Mouse (Mus musculus): ENCODE results near the gene Eng. TPM values are rescaled to one million over a fixed set of nuclear protein-coding genes. Genes with fewer than 3 reads are reported as not detected.

Gene Eng
- polyA plus RNA-seq, 1 experiment from 2014 or later = 33.0 TPM

DNA sequence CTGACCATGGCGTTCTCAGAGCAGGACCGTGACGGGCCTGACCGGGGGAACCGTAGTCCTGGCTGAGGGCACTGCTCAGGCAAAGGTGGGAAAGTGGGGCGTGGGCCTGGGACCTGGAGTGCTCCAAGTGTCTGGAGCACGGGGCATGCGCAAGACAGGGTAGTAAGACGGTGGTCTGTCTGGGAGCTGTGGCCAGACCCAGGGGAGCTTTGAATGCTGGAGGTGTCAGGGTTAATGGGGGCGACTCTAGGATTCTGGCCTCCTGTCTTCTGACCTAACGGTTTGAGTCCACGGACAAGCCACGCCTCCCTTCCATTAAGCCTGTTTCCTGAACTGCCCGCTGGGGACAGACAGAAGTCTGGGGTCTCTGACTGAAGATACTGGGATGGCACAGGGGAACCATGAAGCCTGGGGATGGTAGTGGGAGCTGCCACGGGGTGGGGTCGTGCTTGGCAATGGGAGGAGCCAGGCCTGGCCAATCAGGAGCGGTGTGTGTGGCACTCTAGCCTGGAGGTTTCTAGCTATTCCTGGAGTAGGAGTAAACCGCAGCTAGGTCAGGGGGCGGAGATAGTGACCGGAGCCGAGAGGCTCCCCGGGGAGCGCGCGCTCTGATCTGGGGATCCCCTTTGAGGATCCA is 38.1 kb upstream of the Eng start:
- H3K4me1 ChIP-seq = peaks cover 24% of the 10 kb centered on the region
- no peaks in the 10 kb centered on the region for H3K27me3 ChIP-seq (replicated peaks)
- H3K27ac ChIP-seq = no peak overlapping the region
- H3K9ac ChIP-seq = no peak overlapping the region
- H3K9me3 ChIP-seq = no peaks in the 10 kb centered on the region
- ATAC-seq (ENCODE audit: low FRiP score, low read depth) = 0 out of 2 replicates have a peak, but pooled peaks have one; percentile 27
- WGBS = 9% methylated on average over 25 of the region's 25 CpGs
- no peaks in the 10 kb centered on the region for H3K36me3 ChIP-seq
- H3K4me3 ChIP-seq = no peak overlapping the region
- peak overlapping the region; percentile 92 for H3K4me2 ChIP-seq (replicated peaks)

DNA sequence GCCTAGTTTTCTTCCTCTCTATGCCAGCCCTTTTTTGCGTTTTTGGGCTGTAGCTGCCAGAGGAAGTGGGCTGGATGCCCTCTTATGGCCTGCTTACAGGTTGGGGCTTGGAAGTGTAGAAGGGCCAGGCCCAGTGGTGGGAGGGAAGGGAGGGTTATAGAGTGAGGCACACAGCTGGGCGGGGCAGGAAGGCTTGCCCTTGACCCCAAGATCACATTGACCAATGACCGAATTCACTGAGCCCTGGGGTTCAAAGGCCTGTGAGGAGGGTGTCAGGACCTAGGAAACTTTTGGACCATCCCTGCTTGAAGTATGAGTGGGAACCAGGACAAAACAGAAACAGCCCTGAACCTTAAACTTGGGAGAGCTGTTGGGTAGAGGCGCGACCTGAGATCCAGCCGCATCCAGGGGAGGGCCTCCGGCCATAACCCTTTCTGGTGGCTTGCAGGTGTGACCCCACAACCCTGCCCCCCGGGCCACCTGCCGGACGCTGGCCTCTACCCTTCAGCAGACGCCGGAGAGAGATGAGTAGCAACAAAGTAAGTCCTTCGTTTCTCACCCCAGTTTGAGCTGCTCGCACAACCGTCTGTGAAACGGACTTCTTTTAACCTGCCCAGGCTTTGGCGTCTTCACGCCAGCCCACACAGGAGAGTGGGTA is 37.5 kb upstream of the Eng start:
- WGBS = 33% methylated on average over 18 of the region's 18 CpGs
- Histone ChIP-seq H3K27me3 (replicated peaks) (no peaks in the 10 kb centered on the region), H3K4me1 (peaks cover 24% of the 10 kb centered on the region), H3K36me3 (no peaks in the 10 kb centered on the region), H3K27ac (no peak overlapping the region), H3K9ac (no peak overlapping the region), H3K9me3 (no peaks in the 10 kb centered on the region), H3K4me3 (no peak overlapping the region), H3K4me2 (replicated peaks) (peak overlapping the region; percentile 92)
- no peak for ATAC-seq (ENCODE audit: low FRiP score, low read depth)

DNA sequence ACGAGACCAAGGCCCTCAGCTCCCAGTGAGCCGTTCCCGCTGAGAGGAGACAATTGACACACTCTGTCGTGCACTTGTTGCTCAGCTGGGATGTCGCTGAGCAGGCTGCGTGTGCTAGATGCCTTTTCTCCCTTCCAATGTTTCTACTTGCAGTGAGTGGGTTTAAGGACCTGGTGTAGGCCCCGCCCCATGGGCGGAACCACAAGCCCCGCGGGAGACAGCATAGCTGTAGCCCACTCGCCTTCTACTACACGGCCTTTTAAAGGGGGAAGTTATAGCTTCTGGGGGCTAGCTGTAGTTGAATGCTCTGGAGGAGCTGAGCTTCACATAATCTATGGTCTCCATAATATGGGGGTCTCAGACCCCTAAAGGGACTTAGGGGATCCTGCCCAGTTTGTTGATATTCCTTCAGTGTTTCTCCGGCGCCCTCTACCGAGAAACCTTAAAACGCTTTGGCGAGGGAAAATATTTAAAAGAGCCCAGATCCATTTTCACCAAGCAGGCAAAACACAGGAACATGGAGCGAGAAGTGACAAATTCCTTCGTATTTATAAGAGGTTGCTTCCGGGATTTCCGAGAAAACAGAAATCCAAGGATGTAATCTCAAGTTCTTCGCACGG is 35.7 kb upstream of the Eng start:
- peak overlapping the region; percentile 54 for H3K4me2 ChIP-seq (replicated peaks)
- no peak overlapping the region for H3K9ac ChIP-seq

DNA sequence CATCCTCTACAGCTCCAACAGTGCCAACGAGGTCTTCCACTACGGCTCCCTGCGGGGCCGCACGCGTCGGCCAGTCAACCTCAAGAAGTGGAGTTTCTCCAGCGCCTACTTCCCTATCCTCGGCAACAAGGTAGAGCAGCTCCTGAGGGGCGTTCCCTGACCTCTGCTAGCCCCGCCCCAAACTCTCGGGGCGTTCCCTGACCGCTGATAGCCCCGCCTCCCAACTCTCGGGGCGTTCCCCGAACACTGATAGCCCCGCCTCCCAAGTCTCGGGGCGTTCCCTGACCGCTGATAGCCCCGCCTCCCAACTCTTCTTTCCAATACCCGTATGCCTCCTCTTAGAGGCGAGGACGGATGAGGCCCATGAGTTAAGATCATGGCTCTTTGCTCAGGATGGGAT is 34.1 kb upstream of the Eng start:
- Histone ChIP-seq H3K9me3 (no peaks in the 10 kb centered on the region), H3K4me1 (peaks cover 21% of the 10 kb centered on the region)
- 59% methylated on average over 26 of the region's 26 CpGs for WGBS

More for the DNA sequence above, 35.7 kb upstream of the Eng start:
- Histone ChIP-seq H3K9me3 (no peaks in the 10 kb centered on the region), H3K27me3 (replicated peaks) (no peaks in the 10 kb centered on the region), H3K36me3 (peaks cover 6% of the 10 kb centered on the region; the same call in 1 of the 2 replicates), H3K27ac (no peak overlapping the region), H3K4me3 (no peak overlapping the region), H3K4me1 (peaks cover 24% of the 10 kb centered on the region)
- ATAC-seq (ENCODE audit: low FRiP score, low read depth) = no peak
- WGBS = 19% methylated on average over 23 of the region's 23 CpGs

DNA sequence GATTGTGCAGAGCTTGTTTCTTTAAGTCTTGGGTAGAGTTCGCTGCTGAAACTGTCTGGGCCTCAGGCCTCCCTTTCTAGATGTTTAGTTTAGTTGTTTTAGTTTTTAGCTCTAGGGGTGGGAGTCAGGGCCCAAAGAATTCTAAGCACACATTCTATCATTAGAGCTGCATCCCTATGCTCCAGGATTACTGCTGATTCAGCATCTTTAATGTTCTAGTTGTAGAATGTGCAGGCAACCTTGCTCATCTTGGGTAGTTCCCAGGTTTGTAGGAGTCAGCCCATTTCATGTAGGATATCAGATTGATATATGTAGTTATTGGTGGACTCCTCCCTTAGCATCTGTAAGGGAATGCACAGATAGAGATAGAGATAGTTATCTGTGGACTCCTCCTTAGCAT is 29.3 kb upstream of the Eng start:
- Histone ChIP-seq H3K27ac (no peak overlapping the region), H3K9ac (no peak overlapping the region), H3K27me3 (replicated peaks) (no peaks in the 10 kb centered on the region), H3K4me1 (peaks cover 32% of the 10 kb centered on the region), H3K36me3 (peaks cover 6% of the 10 kb centered on the region), H3K9me3 (no peaks in the 10 kb centered on the region), H3K4me3 (no peak overlapping the region), H3K4me2 (replicated peaks) (no peak overlapping the region)
- ATAC-seq (ENCODE audit: low FRiP score, low read depth) = no peak
- WGBS = 97% methylated on average over 1 of the region's 1 CpGs

More for the DNA sequence above, 34.1 kb upstream of the Eng start:
- H3K27me3 ChIP-seq (replicated peaks) = no peaks in the 10 kb centered on the region
- no peak overlapping the region for H3K4me2 ChIP-seq (replicated peaks)
- H3K9ac ChIP-seq = no peak overlapping the region
- no peak overlapping the region for H3K4me3 ChIP-seq
- peaks cover 6% of the 10 kb centered on the region for H3K36me3 ChIP-seq
- H3K27ac ChIP-seq = no peak overlapping the region
- ATAC-seq (ENCODE audit: low FRiP score, low read depth) = no peak

DNA sequence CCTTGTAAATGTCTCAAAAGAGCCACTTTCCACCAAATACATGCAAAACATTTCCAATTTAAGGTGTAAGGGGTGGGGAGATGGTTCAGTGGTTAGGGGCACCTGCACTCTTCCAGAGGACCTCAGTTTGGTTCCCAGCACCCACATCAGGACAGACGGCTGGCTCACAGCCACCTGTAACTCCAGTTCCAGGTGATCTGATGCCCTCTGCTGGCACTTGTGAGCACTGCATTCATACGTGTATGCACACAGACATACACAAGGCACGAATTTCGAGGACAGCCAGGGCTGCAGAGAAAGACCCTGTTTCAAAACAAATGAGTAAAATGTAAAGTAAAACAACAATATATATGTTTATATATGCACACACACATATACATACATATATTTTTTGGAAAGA is 28.8 kb upstream of the Eng start:
- Histone ChIP-seq H3K9ac (no peak overlapping the region), H3K4me2 (replicated peaks) (no peak overlapping the region), H3K4me3 (no peak overlapping the region), H3K36me3 (peaks cover 6% of the 10 kb centered on the region), H3K9me3 (no peaks in the 10 kb centered on the region), H3K4me1 (peaks cover 32% of the 10 kb centered on the region), H3K27ac (no peak overlapping the region), H3K27me3 (replicated peaks) (no peaks in the 10 kb centered on the region)
- no peak for ATAC-seq (ENCODE audit: low FRiP score, low read depth)
- 92% methylated on average over 4 of the region's 4 CpGs for WGBS

DNA sequence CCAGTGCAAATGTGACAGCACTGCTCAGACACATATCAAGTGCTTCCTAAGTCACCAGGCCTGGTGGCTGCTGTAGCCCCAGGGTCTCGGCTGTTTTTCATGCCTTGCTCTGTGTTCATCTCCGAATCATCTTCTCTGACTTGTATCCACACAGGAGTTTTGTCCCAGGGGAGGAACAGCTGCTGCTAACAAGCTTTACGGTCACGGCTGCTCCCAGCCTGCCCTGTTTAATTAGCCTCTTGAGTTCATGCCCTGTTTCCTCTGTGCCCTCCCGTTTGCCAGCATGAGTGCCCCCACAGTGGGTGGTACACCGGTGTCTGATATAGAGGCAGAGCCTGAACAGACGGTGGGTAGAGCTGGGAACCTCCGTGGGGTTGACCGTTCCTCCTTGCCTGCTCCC is 28.3 kb upstream of the Eng start:
- peaks cover 32% of the 10 kb centered on the region for H3K4me1 ChIP-seq

DNA sequence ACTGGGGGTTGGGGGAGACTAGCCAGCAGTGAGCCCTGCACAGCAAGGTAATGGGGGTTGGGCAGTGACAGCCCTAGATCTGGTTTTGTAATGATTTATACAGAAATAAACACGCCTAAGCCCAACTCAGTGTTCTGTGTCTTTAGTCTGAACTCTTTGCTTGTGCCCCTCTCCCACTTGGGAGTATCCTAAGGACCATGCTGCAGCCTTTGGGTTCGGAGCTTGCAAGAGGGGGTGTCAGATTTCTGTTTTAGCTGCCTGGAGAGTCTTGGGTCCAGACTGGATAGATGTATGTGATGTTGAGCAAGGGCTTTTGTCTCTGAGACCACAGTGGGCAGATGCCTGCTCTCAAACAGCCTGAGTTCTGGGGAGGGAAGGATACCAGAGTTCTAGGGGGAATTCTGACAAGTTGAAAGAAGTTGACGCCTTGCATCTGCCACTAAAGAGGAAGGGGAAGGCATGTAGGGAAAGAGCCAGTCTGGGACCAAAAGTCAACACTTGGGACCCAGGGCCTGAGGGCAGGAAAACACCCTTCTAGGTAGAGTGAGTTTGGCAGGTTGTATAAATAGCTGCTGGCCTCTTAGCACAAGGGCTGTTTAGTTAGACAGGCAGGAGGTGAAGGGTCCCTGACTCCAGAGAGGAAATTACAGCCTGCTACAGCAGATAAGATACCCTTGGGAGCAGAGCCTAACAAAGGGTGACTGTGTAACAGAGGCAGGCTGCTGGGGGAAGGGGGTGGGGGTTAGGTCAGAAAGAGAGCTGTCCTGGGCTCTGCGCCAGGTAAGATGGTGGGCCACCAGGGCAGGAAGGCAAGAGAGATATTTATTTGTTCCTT is 25.5 kb upstream of the Eng start:
- ATAC-seq (ENCODE audit: low FRiP score, low read depth) = no peak
- H3K4me3 ChIP-seq = no peak overlapping the region
- H3K4me1 ChIP-seq = peaks cover 45% of the 10 kb centered on the region
- peak overlapping the region; percentile 38; the same call in 1 of the 2 replicates for H3K27ac ChIP-seq
- H3K4me2 ChIP-seq (replicated peaks) = peak overlapping the region; percentile 20
- WGBS = 36% methylated on average over 4 of the region's 4 CpGs
- no peaks in the 10 kb centered on the region; the same call in none of the 2 replicates for H3K36me3 ChIP-seq
- no peaks in the 10 kb centered on the region for H3K9me3 ChIP-seq
- H3K9ac ChIP-seq = no peak overlapping the region
- no peaks in the 10 kb centered on the region for H3K27me3 ChIP-seq (replicated peaks)

More for the DNA sequence above, 28.3 kb upstream of the Eng start:
- no peaks in the 10 kb centered on the region for H3K9me3 ChIP-seq
- no peak overlapping the region for H3K9ac ChIP-seq
- H3K36me3 ChIP-seq = peaks cover 6% of the 10 kb centered on the region
- no peak overlapping the region for H3K4me2 ChIP-seq (replicated peaks)
- no peak for ATAC-seq (ENCODE audit: low FRiP score, low read depth)
- no peak overlapping the region for H3K27ac ChIP-seq
- WGBS = 68% methylated on average over 9 of the region's 9 CpGs
- no peak overlapping the region for H3K4me3 ChIP-seq
- no peaks in the 10 kb centered on the region for H3K27me3 ChIP-seq (replicated peaks)

DNA sequence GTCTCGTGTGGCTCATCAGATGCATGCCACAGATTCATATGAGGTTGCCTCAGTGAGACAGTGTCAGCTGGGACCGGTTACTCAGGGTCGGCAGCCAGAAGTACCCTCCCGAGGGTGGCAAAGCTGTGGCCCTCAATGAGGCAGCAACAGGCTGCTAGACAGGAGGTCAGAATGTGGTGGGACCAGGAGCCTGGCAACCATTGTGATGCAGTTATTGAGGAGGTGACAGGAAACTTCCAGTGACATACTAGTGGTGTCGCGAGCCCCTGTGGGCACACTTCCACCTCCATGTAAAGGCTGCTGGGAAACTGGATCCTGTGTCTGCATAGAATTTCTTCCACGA is 24.9 kb upstream of the Eng start, which contains the start of gene Ak1:
TSS of gene Ak1 (plus strand) at position 242 of the 343 bp plus-strand sequence.
- Histone ChIP-seq H3K4me2 (replicated peaks) (peak within 1 kb of the TSS; percentile 20), H3K36me3 (no peaks in the 10 kb centered on the region; the same call in none of the 2 replicates), H3K27ac (peak within 1 kb of the TSS; percentile 38; the same call in 1 of the 2 replicates), H3K27me3 (replicated peaks) (no peaks in the 10 kb centered on the region), H3K9ac (no peak within 1 kb of the TSS), H3K4me3 (no peak within 1 kb of the TSS), H3K9me3 (no peaks in the 10 kb centered on the region), H3K4me1 (peaks cover 51% of the 10 kb centered on the region)
- WGBS = 33% methylated on average over 7 of the region's 7 CpGs
- ATAC-seq (ENCODE audit: low FRiP score, low read depth) = no peak

DNA sequence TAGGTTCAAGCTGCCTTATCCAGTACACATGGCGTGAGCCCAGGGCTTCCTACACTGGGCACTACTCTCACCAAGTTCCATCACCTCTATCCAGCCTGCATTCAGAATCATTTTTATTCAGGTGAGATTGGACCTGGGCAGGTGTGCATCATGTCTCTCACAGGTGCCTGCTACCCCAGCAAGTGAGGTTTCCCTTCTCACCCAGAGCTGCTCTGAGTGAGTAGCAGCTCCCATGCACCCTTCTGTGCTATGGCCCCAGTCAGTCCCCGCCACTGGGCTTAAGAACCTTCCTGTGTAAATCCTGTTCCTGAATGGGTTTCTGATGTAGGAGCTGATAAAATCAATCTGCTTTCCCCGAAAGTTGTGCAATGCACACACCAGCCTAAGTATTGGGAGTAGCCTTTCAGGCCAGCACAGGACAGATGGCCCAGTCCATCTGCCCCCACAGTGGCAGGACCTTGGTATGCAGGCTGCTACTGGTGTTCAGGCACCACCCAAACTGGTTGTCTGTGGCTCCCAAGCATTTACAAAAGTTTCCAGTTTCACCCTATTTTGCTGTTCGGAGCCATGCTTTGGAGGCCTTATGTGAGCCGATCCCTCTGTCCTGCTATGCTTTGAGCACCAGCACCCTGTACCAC is 22.2 kb upstream of the Eng start:
- ATAC-seq (ENCODE audit: low FRiP score, low read depth) = no peak
- 90% methylated on average over 5 of the region's 5 CpGs for WGBS
- no peaks in the 10 kb centered on the region for H3K27me3 ChIP-seq (replicated peaks)
- H3K9me3 ChIP-seq = no peaks in the 10 kb centered on the region
- no peak overlapping the region for H3K27ac ChIP-seq
- peaks cover 58% of the 10 kb centered on the region for H3K4me1 ChIP-seq
- no peaks in the 10 kb centered on the region for H3K36me3 ChIP-seq
- H3K4me2 ChIP-seq (replicated peaks) = no peak overlapping the region
- no peak overlapping the region for H3K4me3 ChIP-seq
- H3K9ac ChIP-seq = no peak overlapping the region

DNA sequence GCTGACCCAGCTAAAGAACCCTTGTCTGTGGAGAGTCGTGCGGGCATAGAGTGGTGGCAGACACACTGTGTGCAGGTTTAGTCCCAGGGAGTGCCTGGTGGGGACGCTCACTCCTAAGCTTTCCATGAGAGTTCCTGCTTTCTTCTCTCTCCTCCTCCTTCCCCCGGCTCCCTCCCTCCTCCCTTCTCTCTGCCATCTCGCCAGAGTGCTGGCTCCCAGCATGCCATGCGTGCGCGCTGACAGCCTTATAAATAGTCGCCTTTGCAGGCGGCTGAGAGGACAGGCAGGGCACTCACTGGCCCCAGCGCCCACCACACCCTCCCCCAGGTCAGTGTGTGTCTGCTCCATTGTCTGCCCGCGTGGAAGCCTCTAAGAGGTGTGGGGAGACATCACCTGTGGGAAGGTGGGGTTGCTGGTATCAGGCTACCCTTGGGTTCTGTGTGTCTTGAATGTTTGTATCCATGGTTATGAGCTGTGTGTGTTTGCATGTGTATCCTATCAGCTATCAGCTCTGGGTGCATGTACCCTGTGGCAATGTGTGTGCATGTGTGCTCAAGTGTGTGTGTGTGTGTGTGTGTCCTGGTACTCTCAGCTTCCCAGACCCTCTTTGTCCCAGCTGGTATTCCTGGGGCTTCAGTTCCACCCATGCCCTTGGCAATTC is 21.1 kb upstream of the Eng start:
- H3K4me2 ChIP-seq (replicated peaks) = peak overlapping the region; percentile 62
- WGBS = 2% methylated on average over 13 of the region's 13 CpGs
- peaks cover 56% of the 10 kb centered on the region for H3K4me1 ChIP-seq
- H3K4me3 ChIP-seq = peak overlapping the region; percentile 16; the same call in 1 of the 2 replicates
- no peaks in the 10 kb centered on the region for H3K9me3 ChIP-seq
- peak overlapping the region; percentile 41; the same call in 1 of the 2 replicates for H3K9ac ChIP-seq
- peak overlapping the region; percentile 74 for H3K27ac ChIP-seq
- peak; percentile 56 for ATAC-seq (ENCODE audit: low FRiP score, low read depth)
- H3K27me3 ChIP-seq (replicated peaks) = no peaks in the 10 kb centered on the region
- H3K36me3 ChIP-seq = no peaks in the 10 kb centered on the region

Data from neural tube, embryonic 12.5 days (tissue).